In genomic region chr1:130550242-130551167, GRCm38 (mm10) we compare ENCODE assay signal across 8 mouse cellular contexts.
A peak's percentile ranks its signal among the peaks of the same experiment; 100 is the strongest.
DNase-seq lines count a peak whose midpoint lies in the region; ATAC-seq and TF ChIP-seq lines count a peak whose summit lies in the region.

No protein-coding gene starts in this region.

- 0 out of 2 replicates have a peak, but pooled peaks have one; percentile 3 for TF ChIP-seq CTCF in layer of hippocampus, adult 2 months (conservative IDR thresholded peaks at IDR 0.05)

- 39% methylated on average over 19 of the region's 19 CpGs for WGBS in heart, embryonic 13.5 days
- 70% methylated on average over 19 of the region's 19 CpGs for WGBS in limb, embryonic 10.5 days
- 65% methylated on average over 19 of the region's 19 CpGs for WGBS in midbrain, embryonic 14.5 days

- 0 out of 2 replicates have a peak overlapping the region, but pooled peaks have one; percentile 28 for H3K9ac ChIP-seq in heart, embryonic 13.5 days
- no peak overlapping the region for H3K9ac ChIP-seq in midbrain, embryonic 14.5 days (replicated peaks; ENCODE audit: low read length)

- no peaks in the 10 kb centered on the region for H3K36me3 ChIP-seq in heart, embryonic 13.5 days
- H3K36me3 ChIP-seq in limb, embryonic 10.5 days: no peaks in the 10 kb centered on the region
- H3K36me3 ChIP-seq in midbrain, embryonic 14.5 days (ENCODE audit: control insufficient read depth, insufficient read depth, low read length): no peaks in the 10 kb centered on the region

- H3K4me2 ChIP-seq in heart, embryonic 13.5 days: peak overlapping the region; percentile 51
- H3K4me2 ChIP-seq in midbrain, embryonic 14.5 days (ENCODE audit: low read length): no peak overlapping the region

- DNase-seq in layer of hippocampus, adult 2 months (ENCODE audit: low spot score in 2 of 2): no peak
- no peak for DNase-seq in layer of hippocampus, adult 9-10 months (ENCODE audit: low spot score)
- peak; percentile 29 for DNase-seq in limb, embryonic 10.5 days (ENCODE audit: low spot score)
- DNase-seq in spleen, adult 18-20 months: peak; percentile 59 to 61
- DNase-seq in layer of hippocampus, adult 18-20 months (ENCODE audit: low spot score in 2 of 2): no peak
- no peak for DNase-seq in midbrain, embryonic 14.5 days
- DNase-seq in left cerebral cortex, adult 8-10 months (ENCODE audit: low spot score in 2 of 2): no peak

- H3K4me1 ChIP-seq in heart, embryonic 13.5 days: peaks cover 16% of the 10 kb centered on the region
- peaks cover 17% of the 10 kb centered on the region for H3K4me1 ChIP-seq in limb, embryonic 10.5 days
- no peaks in the 10 kb centered on the region for H3K4me1 ChIP-seq in midbrain, embryonic 14.5 days (ENCODE audit: control insufficient read depth, insufficient read depth, low read length)

- peak overlapping the region; percentile 32; the same call in 1 of the 2 replicates for H3K27ac ChIP-seq in layer of hippocampus, adult 2 months
- H3K27ac ChIP-seq in heart, embryonic 13.5 days (replicated peaks): peak overlapping the region; percentile 56
- H3K27ac ChIP-seq in limb, embryonic 10.5 days: peak overlapping the region; percentile 19; the same call in 1 of the 2 replicates
- no peak overlapping the region for H3K27ac ChIP-seq in midbrain, embryonic 14.5 days (replicated peaks; ENCODE audit: low read depth, low read length)

- no peaks in the 10 kb centered on the region for H3K9me3 ChIP-seq in heart, embryonic 13.5 days
- H3K9me3 ChIP-seq in limb, embryonic 10.5 days (replicated peaks): no peaks in the 10 kb centered on the region
- H3K9me3 ChIP-seq in midbrain, embryonic 14.5 days (ENCODE audit: control insufficient read depth, low read length): no peaks in the 10 kb centered on the region

- no peaks in the 10 kb centered on the region for H3K27me3 ChIP-seq in heart, embryonic 13.5 days (replicated peaks)
- H3K27me3 ChIP-seq in limb, embryonic 10.5 days (ENCODE audit: low read depth, poor library complexity, severe bottlenecking): no peaks in the 10 kb centered on the region
- no peaks in the 10 kb centered on the region for H3K27me3 ChIP-seq in midbrain, embryonic 14.5 days (ENCODE audit: control insufficient read depth, insufficient read depth, low read length)

- no peak overlapping the region for H3K4me3 ChIP-seq in layer of hippocampus, adult 2 months
- peak overlapping the region; percentile 9; the same call in 1 of the 2 replicates for H3K4me3 ChIP-seq in heart, embryonic 13.5 days
- H3K4me3 ChIP-seq in limb, embryonic 10.5 days: no peak overlapping the region
- no peak overlapping the region for H3K4me3 ChIP-seq in midbrain, embryonic 14.5 days (replicated peaks; ENCODE audit: low read depth, low read length)

- no peak for ATAC-seq in heart, embryonic 13.5 days (ENCODE audit: extremely low read depth, insufficient number of reproducible peaks, low FRiP score, low TSS enrichment)
- no peak for ATAC-seq in midbrain, embryonic 14.5 days (ENCODE audit: low FRiP score, low TSS enrichment)

Comparison
In these comparisons a context has a peak if more than half of its experiments do, and no peak if none do; other contexts are left out.
1. DNase-seq: peak in limb, embryonic 10.5 days (single experiment) and spleen, adult 18-20 months (2 of 2); none in layer of hippocampus, adult 2 months (0 of 2), layer of hippocampus, adult 9-10 months (single experiment), layer of hippocampus, adult 18-20 months (0 of 2), midbrain, embryonic 14.5 days (single experiment) and left cerebral cortex, adult 8-10 months (0 of 2).